Mouse (Mus musculus): Measurements from ENCODE around the gene Rpl10.

The Rpl10 gene

DNA sequence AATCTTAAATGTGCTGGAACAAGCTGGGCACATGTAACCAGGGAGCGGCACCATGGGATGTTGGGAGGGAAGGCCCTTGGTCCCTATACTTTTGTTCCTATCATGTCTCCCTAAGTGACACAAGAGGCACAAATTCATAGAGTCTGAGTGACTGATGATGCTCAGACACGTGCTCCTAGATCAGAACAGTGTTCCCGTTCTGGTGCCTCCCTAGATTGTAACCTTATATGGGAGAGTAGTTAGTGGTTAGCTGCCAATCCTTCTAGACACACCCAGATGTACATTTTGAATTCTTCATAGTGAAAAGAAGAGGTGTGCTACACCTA is 913 bp upstream of the Rpl10 start:
- Histone ChIP-seq H3K4me1 (replicated peaks; ENCODE audit: low read depth, low read length) (peaks cover 13% of the 10 kb centered on the region), H3K27me3 (ENCODE audit: insufficient read depth, low read length) (no peaks in the 10 kb centered on the region), H3K4me3 (replicated peaks; ENCODE audit: low read length) (peak overlapping the region; percentile 77), H3K36me3 (ENCODE audit: insufficient read depth, low read length) (peaks cover 27% of the 10 kb centered on the region), H3K9me3 (ENCODE audit: low read length) (no peaks in the 10 kb centered on the region)
- no peak for TF ChIP-seq NANOG (IDR thresholded peaks at IDR 0.05; ENCODE audit: borderline replicate concordance, low read length)
- TF ChIP-seq POU5F1 (IDR thresholded peaks at IDR 0.05; ENCODE audit: borderline replicate concordance, low read length), result no peak
- no peak for TF ChIP-seq CTCF (conservative IDR thresholded peaks at IDR 0.05; ENCODE audit: low read length)

DNA sequence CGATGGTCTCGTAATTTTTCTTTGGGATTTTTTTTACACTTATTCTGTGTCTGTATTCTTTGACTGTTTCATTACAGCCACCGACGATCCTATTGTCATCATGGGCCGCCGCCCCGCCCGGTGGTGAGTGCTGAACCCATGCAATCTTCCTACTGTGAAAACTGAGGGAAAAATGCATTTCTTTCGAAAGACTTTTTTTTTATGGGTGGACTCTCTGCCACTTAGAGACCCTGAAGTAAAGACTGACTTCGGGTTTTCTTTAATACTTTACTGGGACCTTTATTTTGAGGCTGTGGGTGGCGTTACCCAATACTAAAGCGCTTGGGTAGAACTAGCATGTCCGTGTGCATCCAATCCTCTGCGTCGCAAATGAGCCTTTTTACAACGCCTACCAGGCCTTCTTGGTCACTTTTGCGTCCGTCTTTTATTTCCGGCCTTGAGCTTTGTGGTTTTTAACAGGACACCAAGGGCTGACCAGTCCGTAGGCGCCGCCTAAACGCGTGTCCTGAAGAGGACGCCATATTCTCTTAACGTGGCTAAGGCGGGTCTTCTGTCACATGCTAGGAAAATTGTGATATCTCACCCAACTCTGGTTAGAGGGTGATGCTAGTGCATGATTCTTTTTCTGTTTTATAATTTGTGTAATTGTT is 415 bp downstream of the Rpl10 start:
- Histone ChIP-seq H3K4me3 (replicated peaks; ENCODE audit: low read length) (peak overlapping the region; percentile 87), H3K9me3 (ENCODE audit: low read length) (no peaks in the 10 kb centered on the region), H3K27me3 (ENCODE audit: insufficient read depth, low read length) (no peaks in the 10 kb centered on the region), H3K36me3 (ENCODE audit: insufficient read depth, low read length) (peaks cover 27% of the 10 kb centered on the region), H3K4me1 (replicated peaks; ENCODE audit: low read depth, low read length) (peaks cover 13% of the 10 kb centered on the region)
- no peak for TF ChIP-seq CTCF (conservative IDR thresholded peaks at IDR 0.05; ENCODE audit: low read length)
- TF ChIP-seq POU5F1 (IDR thresholded peaks at IDR 0.05; ENCODE audit: borderline replicate concordance, low read length), result no peak
- no peak for TF ChIP-seq NANOG (IDR thresholded peaks at IDR 0.05; ENCODE audit: borderline replicate concordance, low read length)

- TF ChIP-seq POU5F1 (IDR thresholded peaks at IDR 0.05; ENCODE audit: borderline replicate concordance, low read length) (no peak), NANOG (IDR thresholded peaks at IDR 0.05; ENCODE audit: borderline replicate concordance, low read length) (no peak), CTCF (conservative IDR thresholded peaks at IDR 0.05; ENCODE audit: low read length) (no peak)
- Histone ChIP-seq H3K27me3 (ENCODE audit: insufficient read depth, low read length) (no peaks in the 10 kb centered on the region), H3K4me1 (replicated peaks; ENCODE audit: low read depth, low read length) (peaks cover 8% of the 10 kb centered on the region), H3K9me3 (ENCODE audit: low read length) (no peaks in the 10 kb centered on the region), H3K36me3 (ENCODE audit: insufficient read depth, low read length) (peaks cover 27% of the 10 kb centered on the region), H3K4me3 (replicated peaks; ENCODE audit: low read length) (no peak overlapping the region)
Observed at GRCm38 (mm10) chrX:74273422-74274322, 3.1 kb downstream of the Rpl10 start.

DNA sequence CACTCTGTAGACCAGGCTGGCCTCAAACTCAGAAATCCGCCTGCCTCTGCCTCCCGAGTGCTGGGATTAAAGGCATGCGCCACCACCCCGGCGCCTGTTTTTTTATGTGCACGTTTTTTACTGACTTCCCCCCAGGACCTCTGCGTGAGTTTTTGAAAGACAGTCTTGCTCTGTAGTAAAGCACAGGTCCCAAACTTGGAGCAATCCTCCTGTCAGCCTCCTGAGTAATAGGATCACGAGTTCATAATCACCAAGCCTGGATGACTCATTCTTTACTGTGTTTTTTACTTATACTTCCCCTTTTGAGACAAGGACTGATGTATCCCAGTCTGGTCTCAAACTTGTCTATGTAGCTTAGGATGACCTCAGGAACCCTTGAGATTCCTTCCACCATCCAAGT is 7.3 kb downstream of the Rpl10 start:
- Histone ChIP-seq H3K36me3 (ENCODE audit: insufficient read depth, low read length) (peaks cover 8% of the 10 kb centered on the region), H3K4me3 (replicated peaks; ENCODE audit: low read length) (no peak overlapping the region), H3K27me3 (ENCODE audit: insufficient read depth, low read length) (no peaks in the 10 kb centered on the region), H3K4me1 (replicated peaks; ENCODE audit: low read depth, low read length) (peaks cover 5% of the 10 kb centered on the region), H3K9me3 (ENCODE audit: low read length) (no peaks in the 10 kb centered on the region)
- TF ChIP-seq NANOG (IDR thresholded peaks at IDR 0.05; ENCODE audit: borderline replicate concordance, low read length), result no peak
- TF ChIP-seq POU5F1 (IDR thresholded peaks at IDR 0.05; ENCODE audit: borderline replicate concordance, low read length), result no peak
- no peak for TF ChIP-seq CTCF (conservative IDR thresholded peaks at IDR 0.05; ENCODE audit: low read length)

GRCm38 (mm10) chrX:74281041-74281731 is 10.6 kb downstream of the Rpl10 start:
- Histone ChIP-seq H3K27me3 (ENCODE audit: insufficient read depth, low read length) (no peaks in the 10 kb centered on the region), H3K36me3 (ENCODE audit: insufficient read depth, low read length) (peaks cover 21% of the 10 kb centered on the region), H3K9me3 (ENCODE audit: low read length) (no peaks in the 10 kb centered on the region), H3K4me3 (replicated peaks; ENCODE audit: low read length) (peak overlapping the region; percentile 86), H3K4me1 (replicated peaks; ENCODE audit: low read depth, low read length) (peaks cover 15% of the 10 kb centered on the region)
- TF ChIP-seq NANOG (IDR thresholded peaks at IDR 0.05; ENCODE audit: borderline replicate concordance, low read length) (no peak), CTCF (conservative IDR thresholded peaks at IDR 0.05; ENCODE audit: low read length) (no peak), POU5F1 (IDR thresholded peaks at IDR 0.05; ENCODE audit: borderline replicate concordance, low read length) (no peak)

DNA sequence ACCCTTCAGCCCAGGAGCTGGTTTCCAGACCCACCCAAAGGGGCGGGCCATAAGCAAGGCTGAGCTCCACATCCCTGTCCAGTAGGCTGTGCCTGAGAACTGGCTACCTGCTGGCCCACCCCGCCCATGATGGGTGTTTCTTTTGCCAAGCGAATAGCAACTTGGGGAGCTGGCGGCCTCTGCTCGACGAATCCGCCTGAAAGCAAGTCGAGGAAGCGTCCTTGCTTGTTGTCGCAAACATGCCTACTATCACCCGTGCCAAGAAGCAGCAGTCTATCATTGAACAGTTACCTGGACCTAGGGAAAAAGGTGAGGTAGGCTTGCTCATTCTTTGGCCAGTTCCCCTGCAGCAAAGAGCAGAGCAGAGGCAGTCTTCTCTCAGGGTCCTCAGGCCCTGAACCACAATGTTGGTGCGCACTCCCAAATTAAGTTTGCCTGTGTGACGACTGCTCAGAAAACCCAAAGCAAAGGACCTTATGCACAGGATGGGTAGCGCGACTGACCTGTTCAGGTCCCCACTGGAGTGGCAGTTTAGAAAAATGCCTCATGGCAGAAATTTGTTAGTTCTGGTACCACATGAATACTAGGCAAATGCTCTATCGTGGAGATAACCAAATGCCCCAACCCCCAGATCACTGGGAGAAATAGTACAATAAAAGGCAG is 11.3 kb downstream of the Rpl10 start, which contains the start of the genes Taz and Dnase1l1:
Gene Taz (plus strand): TSS at position 181 of the 663 bp plus-strand sequence.
Gene Dnase1l1 (minus strand): TSS at position 606 of the 663 bp plus-strand sequence.
- no peaks in the 10 kb centered on the region for H3K27me3 ChIP-seq (ENCODE audit: insufficient read depth, low read length)
- H3K4me1 ChIP-seq (replicated peaks; ENCODE audit: low read depth, low read length), result peaks cover 15% of the 10 kb centered on the region
- TF ChIP-seq POU5F1 (IDR thresholded peaks at IDR 0.05; ENCODE audit: borderline replicate concordance, low read length), result no peak
- no peak for TF ChIP-seq CTCF (conservative IDR thresholded peaks at IDR 0.05; ENCODE audit: low read length)
- no peak for TF ChIP-seq NANOG (IDR thresholded peaks at IDR 0.05; ENCODE audit: borderline replicate concordance, low read length)
- peaks cover 21% of the 10 kb centered on the region for H3K36me3 ChIP-seq (ENCODE audit: insufficient read depth, low read length)
- no peaks in the 10 kb centered on the region for H3K9me3 ChIP-seq (ENCODE audit: low read length)
- H3K4me3 ChIP-seq (replicated peaks; ENCODE audit: low read length), result peak within 1 kb of the TSS; percentile 86

DNA sequence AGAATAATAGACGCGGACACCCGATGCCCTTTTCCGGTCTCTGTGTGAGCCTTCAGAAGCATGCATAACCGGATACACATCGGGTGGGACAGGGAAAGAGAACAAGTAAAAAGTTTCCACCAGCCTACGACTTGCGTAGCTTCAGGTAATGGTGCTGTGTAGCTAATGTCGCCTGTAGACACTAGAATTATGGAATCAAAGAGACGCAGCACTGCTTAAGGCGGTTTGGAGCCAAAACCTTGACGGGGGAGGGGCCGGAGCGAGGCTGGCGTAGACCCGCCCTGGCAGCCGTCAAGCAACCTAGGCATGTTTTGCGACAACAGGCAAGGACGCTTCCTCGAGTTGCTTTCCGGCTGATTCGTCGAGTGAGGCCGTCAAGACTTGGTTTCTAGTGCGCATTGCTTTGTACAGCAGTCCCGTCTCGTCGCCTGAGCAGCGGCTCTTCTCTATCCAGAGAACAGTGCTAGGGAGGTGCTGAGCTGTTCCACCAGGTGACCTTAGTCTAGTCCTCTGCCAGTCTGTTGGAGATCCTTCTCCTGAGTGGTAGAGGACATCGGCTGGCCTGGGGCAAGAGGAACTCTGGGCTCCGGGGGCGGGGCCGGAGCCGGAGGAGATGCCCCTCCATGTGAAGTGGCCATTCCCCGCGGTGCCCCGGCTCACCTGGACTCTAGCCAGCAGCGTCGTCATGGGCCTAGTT is 11.9 kb downstream of the Rpl10 start:
- Histone ChIP-seq H3K36me3 (ENCODE audit: insufficient read depth, low read length) (peaks cover 25% of the 10 kb centered on the region), H3K27me3 (ENCODE audit: insufficient read depth, low read length) (no peaks in the 10 kb centered on the region), H3K4me1 (replicated peaks; ENCODE audit: low read depth, low read length) (peaks cover 15% of the 10 kb centered on the region), H3K4me3 (replicated peaks; ENCODE audit: low read length) (peak overlapping the region; percentile 86), H3K9me3 (ENCODE audit: low read length) (no peaks in the 10 kb centered on the region)
- TF ChIP-seq NANOG (IDR thresholded peaks at IDR 0.05; ENCODE audit: borderline replicate concordance, low read length) (no peak), CTCF (conservative IDR thresholded peaks at IDR 0.05; ENCODE audit: low read length) (no peak), POU5F1 (IDR thresholded peaks at IDR 0.05; ENCODE audit: borderline replicate concordance, low read length) (no peak)
